In genomic region chr16:32488939-32489338, GRCm38 (mm10) we compare ENCODE assay signal across 39 mouse cellular contexts. TPM values are rescaled to one million over a fixed set of nuclear protein-coding genes. Genes with fewer than 3 reads are reported as not detected.
DNase-seq lines count a peak whose midpoint lies in the region; ATAC-seq and TF ChIP-seq lines count a peak whose summit lies in the region.
"Had no signal": no experiment of that assay in that cellular context is flagged by ENCODE, and none has a peak within 500 bp of the region (broad histone marks: within the 10 kb centered on the region; RNA-seq: fewer than 3 reads in every experiment).

No protein-coding gene starts in this region.

- H3K4me1 ChIP-seq in kidney, postnatal 0 days (replicated peaks; ENCODE audit: insufficient read depth, low read length): peaks cover 2% of the 10 kb centered on the region; the same call in 1 of the 2 replicates
- H3K4me1 ChIP-seq in stomach, postnatal 0 days (replicated peaks; ENCODE audit: control insufficient read depth, insufficient read depth): no peaks in the 10 kb centered on the region
- H3K4me1 ChIP-seq: forebrain, embryonic 15.5 days; hindbrain, embryonic 12.5 days; limb, embryonic 15.5 days; midbrain, embryonic 13.5 days; neural tube, embryonic 13.5 days had no signal

- no peak for TF ChIP-seq EP300 in stomach, postnatal 0 days (optimal IDR thresholded peaks at IDR 0.05)

- DNase-seq in heart, adult 11 months: peak; percentile 73
- no peak for DNase-seq in heart, adult 9 months (ENCODE audit: low spot score in 2 of 2)
- DNase-seq in kidney, adult 8-10 months: peak; percentile 50 to 70
- DNase-seq in kidney, postnatal 10 days: no peak
- no peak for DNase-seq in kidney, postnatal 0 days (ENCODE audit: low spot score)
- no peak for DNase-seq in stomach, postnatal 0 days (ENCODE audit: low spot score)
- no peak for DNase-seq in c-Kit-positive CD71-positive TER-119-positive erythroid progenitor cells, embryonic 14.5 days (ENCODE audit: low spot score)
- DNase-seq in adrenal gland, postnatal 36 days: no peak
- DNase-seq: adrenal gland, postnatal 10 days; cerebellum, adult 11-12 months; cerebellum, postnatal 10 days; heart, postnatal 36 days; liver, embryonic 13.5 days; lung, adult 18-20 months; right cerebral cortex, postnatal 14 days; thymus, adult 2 months; thymus, postnatal 4 days had no signal

- peak; percentile 46 for ATAC-seq in kidney, postnatal 0 days (replicated peaks; ENCODE audit: low FRiP score, low read depth)
- ATAC-seq in stomach, postnatal 0 days (ENCODE audit: low FRiP score, low TSS enrichment): 0 out of 2 replicates have a peak, but pooled peaks have one; percentile 36
- ATAC-seq: forebrain, embryonic 15.5 days; hindbrain, postnatal 0 days; lung, postnatal 0 days; midbrain, embryonic 13.5 days; Patski had no signal

- H3K27ac ChIP-seq in kidney, postnatal 0 days: no peak overlapping the region
- H3K27ac ChIP-seq in stomach, postnatal 0 days (replicated peaks): no peak overlapping the region
- H3K27ac ChIP-seq: embryonic facial prominence, embryonic 13.5 days; forebrain, embryonic 10.5 days; forebrain, embryonic 15.5 days; hindbrain, embryonic 12.5 days; hindbrain, postnatal 0 days; limb, embryonic 10.5 days; limb, embryonic 15.5 days; liver, embryonic 13.5 days; macrophage; midbrain, embryonic 13.5 days; neural tube, embryonic 13.5 days; stomach, embryonic 15.5 days had no signal

- H3K9me3 ChIP-seq in kidney, postnatal 0 days (replicated peaks; ENCODE audit: low read length): no peaks in the 10 kb centered on the region
- no peaks in the 10 kb centered on the region for H3K9me3 ChIP-seq in stomach, postnatal 0 days (ENCODE audit: control insufficient read depth, low read length)
- H3K9me3 ChIP-seq: embryonic facial prominence, embryonic 13.5 days; forebrain, embryonic 10.5 days; forebrain, embryonic 15.5 days; hindbrain, embryonic 12.5 days; limb, embryonic 10.5 days; limb, embryonic 15.5 days; liver, embryonic 13.5 days; midbrain, embryonic 13.5 days; neural tube, embryonic 13.5 days; stomach, embryonic 15.5 days had no signal

- WGBS in kidney, postnatal 0 days: 84% methylated on average over 3 of the region's 3 CpGs
- 83% methylated on average over 3 of the region's 3 CpGs for WGBS in stomach, postnatal 0 days

- H3K36me3 ChIP-seq in kidney, postnatal 0 days (ENCODE audit: insufficient read depth, low read length): no peaks in the 10 kb centered on the region
- H3K36me3 ChIP-seq in stomach, postnatal 0 days (ENCODE audit: control insufficient read depth, insufficient read depth, low read length): no peaks in the 10 kb centered on the region
- H3K36me3 ChIP-seq: embryonic facial prominence, embryonic 13.5 days; forebrain, embryonic 10.5 days; forebrain, embryonic 15.5 days; G1E; hindbrain, embryonic 12.5 days; limb, embryonic 10.5 days; limb, embryonic 15.5 days; liver, embryonic 13.5 days; midbrain, embryonic 13.5 days; neural tube, embryonic 13.5 days; stomach, embryonic 15.5 days had no signal

- H3K27me3 ChIP-seq in kidney, postnatal 0 days (ENCODE audit: insufficient read depth, low read length): no peaks in the 10 kb centered on the region
- no peaks in the 10 kb centered on the region for H3K27me3 ChIP-seq in stomach, postnatal 0 days (ENCODE audit: control insufficient read depth, insufficient read depth, low read length)
- H3K27me3 ChIP-seq: forebrain, embryonic 15.5 days; hindbrain, embryonic 12.5 days; limb, embryonic 15.5 days; midbrain, embryonic 13.5 days; neural tube, embryonic 13.5 days; Patski; stomach, embryonic 15.5 days had no signal

- no peak overlapping the region for H3K4me2 ChIP-seq in kidney, postnatal 0 days (ENCODE audit: low read length)
- no peak overlapping the region for H3K4me2 ChIP-seq in stomach, postnatal 0 days (replicated peaks; ENCODE audit: low read depth)
- H3K4me2 ChIP-seq: embryonic facial prominence, embryonic 13.5 days; forebrain, embryonic 15.5 days; hindbrain, embryonic 12.5 days; limb, embryonic 15.5 days; liver, embryonic 13.5 days; midbrain, embryonic 13.5 days; neural tube, embryonic 13.5 days; stomach, embryonic 15.5 days had no signal

- H3K4me3 ChIP-seq in kidney, postnatal 0 days (replicated peaks; ENCODE audit: low read depth, low read length): no peak overlapping the region
- no peak overlapping the region for H3K4me3 ChIP-seq in stomach, postnatal 0 days (ENCODE audit: low read depth, low read length)
- H3K4me3 ChIP-seq: embryonic facial prominence, embryonic 13.5 days; forebrain, embryonic 10.5 days; forebrain, embryonic 15.5 days; hindbrain, embryonic 12.5 days; limb, embryonic 10.5 days; limb, embryonic 15.5 days; liver, embryonic 13.5 days; midbrain, embryonic 13.5 days; neural tube, embryonic 13.5 days; stomach, embryonic 15.5 days had no signal

- no peak overlapping the region for H3K9ac ChIP-seq in kidney, postnatal 0 days (ENCODE audit: low read depth, low read length)
- H3K9ac ChIP-seq in stomach, postnatal 0 days (ENCODE audit: low read length): no peak overlapping the region
- H3K9ac ChIP-seq: embryonic facial prominence, embryonic 13.5 days; forebrain, embryonic 15.5 days; hindbrain, embryonic 12.5 days; limb, embryonic 15.5 days; liver, embryonic 13.5 days; midbrain, embryonic 13.5 days; neural tube, embryonic 13.5 days; stomach, embryonic 15.5 days had no signal

- no peak for TF ChIP-seq CTCF in kidney, postnatal 0 days (IDR thresholded peaks at IDR 0.05; ENCODE audit: low read depth)
- TF ChIP-seq CTCF in stomach, postnatal 0 days (IDR thresholded peaks at IDR 0.05; ENCODE audit: low read depth): no peak

RNA-seq across cellular contexts. Expression of gene Slc51a, which starts 1.3 kb away (rescaled TPM):
- 4.3 TPM in 2 replicates for polyA plus RNA-seq in kidney, postnatal 0 days (2015; fragmentation: Nextera tagmentation; extraction: Ambion mirVana)
- 2.7 and 3.1 TPM in 2 replicates for polyA plus RNA-seq in stomach, postnatal 0 days (2015; fragmentation: Nextera tagmentation; extraction: Ambion mirVana)
- under 1 TPM in 1 of 2 experiments, not detected in 1; 0.36 TPM for total RNA-seq in adrenal gland, postnatal 36 days (2021)
- total RNA-seq: adrenal gland, postnatal 10 days; common myeloid progenitor, adult 5-6 weeks; gastrocnemius, adult 8-10 months; gastrocnemius, postnatal 4 days; hindbrain, postnatal 0 days; left cerebral cortex, postnatal 10 days had no signal
- polyA plus RNA-seq: G1E; hindbrain, postnatal 0 days; neural tube, embryonic 13.5 days had no signal

RNA-seq across cellular contexts. Expression of gene Zdhhc19, which starts 7.1 kb away (rescaled TPM):
- polyA plus RNA-seq in kidney, postnatal 0 days (2015; fragmentation: Nextera tagmentation; extraction: Ambion mirVana): 0.11 TPM in 1 of 2 replicates, not detected in the other
- not detected in 2 replicates for polyA plus RNA-seq in stomach, postnatal 0 days (2015; fragmentation: Nextera tagmentation; extraction: Ambion mirVana)
- not detected for total RNA-seq in adrenal gland, postnatal 36 days (2021)
- total RNA-seq: adrenal gland, postnatal 10 days; CH12.LX; common myeloid progenitor, adult 5-6 weeks; G1E; gastrocnemius, adult 8-10 months; gastrocnemius, postnatal 4 days; heart, adult 8-10 months; heart, postnatal 36 days; hindbrain, postnatal 0 days; left cerebral cortex, postnatal 10 days had no signal
- polyA plus RNA-seq: C2C12; embryonic facial prominence, embryonic 13.5 days; forebrain, embryonic 10.5 days; forebrain, embryonic 15.5 days; G1E; heart, embryonic 16.5 days; hindbrain, embryonic 12.5 days; limb, embryonic 10.5 days; limb, embryonic 15.5 days; liver, embryonic 13.5 days; lung, postnatal 0 days; macrophage; midbrain, embryonic 13.5 days; neural tube, embryonic 13.5 days; Patski; thymus, adult 2 months had no signal

RNA-seq across cellular contexts. Expression of gene Pcyt1a, which starts 58.2 kb away (rescaled TPM):
- polyA plus RNA-seq in kidney, postnatal 0 days (2015; fragmentation: Nextera tagmentation; extraction: Ambion mirVana): 30.6 and 38.3 TPM in 2 replicates
- 30.8 and 38.6 TPM in 2 replicates for polyA plus RNA-seq in stomach, postnatal 0 days (2015; fragmentation: Nextera tagmentation; extraction: Ambion mirVana)
- 100 to 1,000 TPM in 1 of 2 experiments, 10 to 100 TPM in 1; 86.1 to 103 TPM for total RNA-seq in adrenal gland, postnatal 36 days (2021)

Comparison
In these comparisons a context has a peak if more than half of its experiments do, and no peak if none do; other contexts are left out.
1. DNase-seq: peak in heart, adult 11 months (single experiment) and kidney, adult 8-10 months (2 of 2); none in heart, adult 9 months (0 of 2), kidney, postnatal 10 days (single experiment), kidney, postnatal 0 days (single experiment), stomach, postnatal 0 days (single experiment), c-Kit-positive CD71-positive TER-119-positive erythroid progenitor cells, embryonic 14.5 days (single experiment) and adrenal gland, postnatal 36 days (0 of 2).